9 mouse cellular contexts compared by ENCODE assay signal in genomic region chr9:62857216-62857615, GRCm38 (mm10). TPM values are rescaled to one million over a fixed set of nuclear protein-coding genes. Genes with fewer than 3 reads are reported as not detected.
DNase-seq lines count a peak whose midpoint lies in the region; TF ChIP-seq lines count a peak whose summit lies in the region.
"Had no signal": no experiment of that assay in that cellular context is flagged by ENCODE, and none has a peak within 500 bp of the region (broad histone marks: within the 10 kb centered on the region; RNA-seq: fewer than 3 reads in every experiment).

No protein-coding gene starts in this region.

- H3K4me1 ChIP-seq in heart, adult 2 months (ENCODE audit: control insufficient read depth, insufficient read depth, low read length), result peaks cover 5% of the 10 kb centered on the region

- TF ChIP-seq POLR2A in heart, adult 2 months (IDR thresholded peaks at IDR 0.05; ENCODE audit: insufficient read depth, low read depth, low read length), result 0 out of 2 replicates have a peak, but pooled peaks have one; percentile 39

- DNase-seq in heart, adult 2 months, result peak; percentile 46 to 47
- no peak for DNase-seq in heart, postnatal 14 days
- DNase-seq in heart, postnatal 10 days, result peak; percentile 25 to 29
- peak; percentile 74 to 87 for DNase-seq in kidney, postnatal 25 days
- DNase-seq in spleen, postnatal 14 days (ENCODE audit: low spot score in 2 of 2), result no peak
- DNase-seq in ovary, postnatal 10 days (ENCODE audit: low spot score), result no peak
- DNase-seq in thymus, adult 18-20 months, result no peak

- H3K79me2 ChIP-seq in heart, adult 2 months (replicated peaks; ENCODE audit: control insufficient read depth, insufficient read depth, low read length), result no peaks in the 10 kb centered on the region
- H3K79me2 ChIP-seq in macrophage (ENCODE audit: inconsistent target), result no peaks in the 10 kb centered on the region

- intact Hi-C loops in heart, adult 2 months (cut with DNase I), result no loop called here
- intact Hi-C loops in heart, postnatal 14 days (cut with DNase I), result no loop called here
- intact Hi-C loops in heart, postnatal 10 days (cut with DNase I), result no loop called here

- WGBS in heart, adult 2 months, result 58% methylated on average over 9 of the region's 9 CpGs
- 11% methylated on average over 7 of the region's 9 CpGs for WGBS in macrophage (ENCODE audit: missing documents)

- H3K9ac ChIP-seq in heart, adult 2 months (ENCODE audit: low read depth, low read length), result no peak overlapping the region
- H3K9ac ChIP-seq: liver, embryonic 15.5 days had no signal

- H3K27ac ChIP-seq in heart, adult 2 months, result peak overlapping the region; percentile 59
- H3K27ac ChIP-seq in macrophage, result peak overlapping the region; percentile 29
- H3K27ac ChIP-seq: liver, embryonic 15.5 days had no signal

- no peaks in the 10 kb centered on the region for H3K27me3 ChIP-seq in heart, adult 2 months (ENCODE audit: control insufficient read depth, insufficient read depth, low read length)
- H3K27me3 ChIP-seq: liver, embryonic 15.5 days had no signal

- no peaks in the 10 kb centered on the region for H3K36me3 ChIP-seq in heart, adult 2 months (ENCODE audit: control insufficient read depth, insufficient read depth, low read length)
- H3K36me3 ChIP-seq in macrophage (ENCODE audit: inconsistent target), result no peaks in the 10 kb centered on the region
- H3K36me3 ChIP-seq: liver, embryonic 15.5 days had no signal

- no peak for TF ChIP-seq CTCF in heart, adult 2 months (IDR thresholded peaks at IDR 0.05)

- no peak for TF ChIP-seq EP300 in heart, adult 2 months (IDR thresholded peaks at IDR 0.05; ENCODE audit: insufficient read depth, low read depth, low read length)

- peak overlapping the region; percentile 26; the same call in 1 of the 2 replicates for H3K4me3 ChIP-seq in heart, adult 2 months
- no peak overlapping the region for H3K4me3 ChIP-seq in macrophage (ENCODE audit: inconsistent target)
- H3K4me3 ChIP-seq: liver, embryonic 15.5 days had no signal

RNA-seq across cellular contexts. Expression of gene Calml4, which starts 0.7 kb away (rescaled TPM):
- total RNA-seq in heart, adult 2 months (2021), result 1 to 10 TPM in 1 of 2 experiments, under 1 TPM in 1; 0.93 to 1.4 TPM
- polyA plus RNA-seq in heart, adult 2 months (2012; rRNA removed), result 0.76 and 1.6 TPM in 2 replicates
- 1 to 10 TPM; 2.4 to 2.9 TPM for total RNA-seq in heart, postnatal 14 days (2021)
- 1 to 10 TPM; 1.8 to 2.2 TPM for total RNA-seq in heart, postnatal 10 days (2021)
- 1 to 10 TPM in 12 of 26 experiments, under 1 TPM in 2, not detected in 12; 0.29 to 5.3 (median 2.3) TPM for total RNA-seq in macrophage (2018; cell fraction: chromatin; rRNA removed)
- total RNA-seq in macrophage (2018; cell fraction: cytosol; rRNA removed), result 1 to 10 TPM in 13 of 26 experiments, under 1 TPM in 11, not detected in 2; 0.32 to 2.9 (median 1.4) TPM
- total RNA-seq in macrophage (2018; cell fraction: nucleus; rRNA removed), result 1 to 10 TPM in 15 of 26 experiments, under 1 TPM in 6, not detected in 5; 0.55 to 6.1 (median 1.5) TPM
- polyA plus RNA-seq in macrophage (2018), result 0.62 to 1.1 TPM (median 0.63 TPM) in 3 replicates

RNA-seq across cellular contexts. Expression of gene Cln6, which starts 18.6 kb away (rescaled TPM):
- 10 to 100 TPM; 18.3 to 26.0 TPM for total RNA-seq in heart, adult 2 months (2021)
- 30.4 and 36.6 TPM in 2 replicates for polyA plus RNA-seq in heart, adult 2 months (2012; rRNA removed)
- total RNA-seq in heart, postnatal 14 days (2021), result 10 to 100 TPM; 16.0 to 17.0 TPM
- total RNA-seq in heart, postnatal 10 days (2021), result 10 to 100 TPM; 19.7 to 23.4 TPM
- total RNA-seq in macrophage (2018; cell fraction: chromatin; rRNA removed), result 10 to 100 TPM in 11 of 26 experiments, 1 to 10 TPM in 15; 1.2 to 22.2 (median 7.2) TPM
- total RNA-seq in macrophage (2018; cell fraction: cytosol; rRNA removed), result 10 to 100 TPM; 41.1 to 85.4 (median 62.3) TPM
- 10 to 100 TPM in 25 of 26 experiments, 1 to 10 TPM in 1; 8.6 to 68.5 (median 34.7) TPM for total RNA-seq in macrophage (2018; cell fraction: nucleus; rRNA removed)
- 44.8 to 72.8 TPM (median 61.4 TPM) in 3 replicates for polyA plus RNA-seq in macrophage (2018)

RNA-seq across cellular contexts. Expression of gene Fem1b, which starts 45.5 kb away (rescaled TPM):
- total RNA-seq in heart, adult 2 months (2021), result 10 to 100 TPM; 16.1 to 16.7 TPM
- 4.9 and 10.2 TPM in 2 replicates for polyA plus RNA-seq in heart, adult 2 months (2012; rRNA removed)
- 10 to 100 TPM; 24.8 to 25.9 TPM for total RNA-seq in heart, postnatal 14 days (2021)
- 10 to 100 TPM; 31.3 to 34.9 TPM for total RNA-seq in heart, postnatal 10 days (2021)
- 100 to 1,000 TPM in 6 of 26 experiments, 10 to 100 TPM in 20; 28.9 to 182 (median 61.6) TPM for total RNA-seq in macrophage (2018; cell fraction: chromatin; rRNA removed)
- total RNA-seq in macrophage (2018; cell fraction: cytosol; rRNA removed), result 100 to 1,000 TPM in 2 of 26 experiments, 10 to 100 TPM in 24; 28.1 to 118 (median 59.6) TPM
- total RNA-seq in macrophage (2018; cell fraction: nucleus; rRNA removed), result 100 to 1,000 TPM in 5 of 26 experiments, 10 to 100 TPM in 21; 34.8 to 127 (median 71.2) TPM
- polyA plus RNA-seq in macrophage (2018), result 38.2 to 44.0 TPM (median 38.7 TPM) in 3 replicates

Comparison
In these comparisons a context has a peak if more than half of its experiments do, and no peak if none do; other contexts are left out.
1. DNase-seq: peak in heart, adult 2 months (2 of 2), heart, postnatal 10 days (2 of 2) and kidney, postnatal 25 days (2 of 2); none in heart, postnatal 14 days (0 of 2), spleen, postnatal 14 days (0 of 2), ovary, postnatal 10 days (single experiment) and thymus, adult 18-20 months (0 of 2).